Mouse (Mus musculus) skeletal muscle tissue, postnatal 0 days (tissue): Measurements from ENCODE around the gene Lgals1. TPM values are rescaled to one million over a fixed set of nuclear protein-coding genes. Genes with fewer than 3 reads are reported as not detected.

Experiments used
- microRNA-seq, 2 experiments: library from miRNA; unstranded; fragments of <30 nt; microRNA quantifications; one replicate each; pipeline ENCODE4; 2016
- polyA plus RNA-seq: library from polyadenylated mRNA; unstranded; fragments of >200 nt; fragmentation: Nextera tagmentation; extraction: Ambion mirVana; gene quantifications from 2 replicates; pipeline ENCODE4 v1.2.1, GENCODE M21; 2015

Gene Lgals1
- polyA plus RNA-seq = 2,196 and 2,520 TPM in 2 replicates

DNA sequence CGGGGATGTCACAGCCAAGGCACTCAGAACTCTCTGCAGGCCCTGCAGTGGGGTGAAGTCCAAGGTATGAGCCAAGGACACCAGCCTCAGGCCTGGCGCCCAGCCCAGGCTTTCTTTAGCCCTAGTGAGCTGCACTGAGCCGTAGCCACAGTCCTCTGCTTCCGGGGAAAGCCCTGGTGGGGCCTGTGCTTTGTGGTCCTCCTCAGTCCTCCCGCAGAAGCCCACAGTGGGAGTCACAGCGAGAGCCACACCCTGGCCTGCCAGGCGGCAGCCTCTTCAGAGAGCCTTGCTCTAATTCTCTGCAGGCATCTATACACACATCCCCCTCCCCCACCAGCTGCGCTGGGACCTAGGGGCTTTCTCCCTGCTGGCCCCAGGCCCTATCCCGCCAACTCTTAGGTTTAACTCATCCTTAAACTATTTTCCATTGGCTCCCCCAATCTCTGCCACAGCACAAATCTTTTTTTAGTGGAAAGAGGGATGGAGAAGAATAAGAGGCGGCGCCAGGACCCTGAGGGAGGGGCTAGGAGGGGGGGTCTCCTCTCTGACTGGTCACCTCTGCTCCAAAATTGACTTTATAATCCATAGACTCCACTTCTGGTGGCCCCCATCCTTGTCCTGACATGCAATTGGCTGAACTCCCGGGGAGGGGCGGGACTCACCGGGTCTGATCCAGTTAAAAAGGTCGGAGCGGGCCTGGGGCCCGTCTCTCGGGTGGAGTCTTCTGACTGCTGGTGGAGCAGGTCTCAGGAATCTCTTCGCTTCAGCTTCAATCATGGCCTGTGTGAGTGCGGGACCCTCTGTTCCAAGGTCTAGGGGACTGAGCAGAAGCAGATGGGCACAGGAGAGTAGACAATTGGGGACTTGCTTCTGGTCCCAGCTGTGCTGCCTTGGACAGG lies at the start of gene Lgals1:
Lgals1 (plus strand) TSS at position 705 of the 899 bp plus-strand sequence.

GRCm38 (mm10) chr15:78876991-78877809 lies 49.3 kb upstream of the Lgals1 start, which contains the start of gene Gga1:
Gene Gga1, plus strand, starts transcription at chr15:78877190.

GRCm38 (mm10) chr15:78899409-78899739 lies 27.2 kb upstream of the Lgals1 start, which contains the start of gene Gm49510:
Gene Gm49510, plus strand, starts transcription at chr15:78899667.

GRCm38 (mm10) chr15:78899740-78900584 lies 26.6 kb upstream of the Lgals1 start, which contains the start of gene Sh3bp1:
Gene Sh3bp1, plus strand, starts transcription at chr15:78899768.

GRCm38 (mm10) chr15:78913632-78914090 lies 12.9 kb upstream of the Lgals1 start, which contains the start of gene Pdxp:
Gene Pdxp, plus strand, starts transcription at chr15:78913919.

DNA sequence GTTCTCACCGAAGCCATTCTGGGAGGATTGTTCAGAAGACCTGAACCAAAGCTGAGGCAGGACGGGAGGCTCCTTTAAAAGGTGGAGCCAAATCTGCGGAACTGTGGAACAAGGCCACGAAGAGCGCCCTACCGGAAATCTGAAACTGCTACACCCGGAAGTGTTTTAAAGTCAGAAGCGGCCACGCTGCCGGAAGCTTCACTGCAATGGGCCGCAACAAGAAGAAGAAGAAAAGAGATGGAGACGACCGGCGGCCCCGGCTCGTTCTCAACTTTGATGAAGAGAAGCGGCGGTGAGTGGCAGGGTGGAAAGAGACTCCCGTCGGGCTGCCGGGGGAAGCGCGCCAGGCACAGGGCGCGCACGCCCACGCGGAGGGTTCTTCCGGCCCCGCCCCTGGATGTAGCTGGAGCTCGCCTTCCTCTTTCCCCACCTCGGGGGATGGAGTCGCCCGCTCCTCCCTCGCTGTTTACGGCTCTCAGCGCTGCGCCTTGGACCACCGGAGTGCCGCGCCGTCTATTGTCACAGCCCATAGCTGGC lies 8.3 kb downstream of the Lgals1 start, which contains the start of gene Nol12:
Nol12 (plus strand) TSS at position 150 of the 537 bp plus-strand sequence.

GRCm38 (mm10) chr15:78947657-78948056 lies 21.1 kb downstream of the Lgals1 start, which contains the start of gene Triobp:
Gene Triobp, plus strand, starts transcription at chr15:78947724.

Small RNA genes lying within 50 kb of the gene (microRNA-seq; reads per million reads assigned to microRNA genes)
- gene Mir6955 = 0.21 to 0.51 reads per million in 2 experiments

Other genes with a start within 250 kb of the Lgals1 start
- 0.03 and 0.17 TPM in 2 replicates for gene Elfn2, start 208.0 kb upstream of the Lgals1 start, polyA plus RNA-seq
- gene Mfng, start 153.2 kb upstream of the Lgals1 start, polyA plus RNA-seq = 10.2 and 21.9 TPM in 2 replicates
- 2.7 and 3.5 TPM in 2 replicates for gene Card10, start 123.7 kb upstream of the Lgals1 start, polyA plus RNA-seq
- gene Cdc42ep1, start 84.1 kb upstream of the Lgals1 start, polyA plus RNA-seq = 26.5 and 33.4 TPM in 2 replicates
- not detected in 2 replicates for gene Lgals2, start 71.2 kb upstream of the Lgals1 start, polyA plus RNA-seq
- gene Gga1, start 49.5 kb upstream of the Lgals1 start, polyA plus RNA-seq = 29.6 and 33.1 TPM in 2 replicates
- not detected in 2 replicates for gene Gm49510, start 27.1 kb upstream of the Lgals1 start, polyA plus RNA-seq
- gene Sh3bp1, start 27.0 kb upstream of the Lgals1 start, polyA plus RNA-seq = 8.8 and 10.3 TPM in 2 replicates
- 13.7 and 14.5 TPM in 2 replicates for gene Pdxp, start 12.8 kb upstream of the Lgals1 start, polyA plus RNA-seq
- gene Nol12, start 8.2 kb downstream of the Lgals1 start, polyA plus RNA-seq = 30.9 and 35.5 TPM in 2 replicates
- gene Triobp, start 21.0 kb downstream of the Lgals1 start, polyA plus RNA-seq = 37.2 and 41.4 TPM in 2 replicates
- 280 and 283 TPM in 2 replicates for gene H1f0, start 101.7 kb downstream of the Lgals1 start, polyA plus RNA-seq
- gene Galr3, start 115.2 kb downstream of the Lgals1 start, polyA plus RNA-seq = 0.21 TPM in 1 of 2 replicates, not detected in the other
- 15.2 and 17.9 TPM in 2 replicates for gene Ankrd54, start 136.2 kb downstream of the Lgals1 start, polyA plus RNA-seq
- gene Eif3l, start 148.5 kb downstream of the Lgals1 start, polyA plus RNA-seq = 116 and 132 TPM in 2 replicates
- gene Micall1, start 182.2 kb downstream of the Lgals1 start, polyA plus RNA-seq = 9.3 and 9.6 TPM in 2 replicates
- 219 and 228 TPM in 2 replicates for gene Polr2f, start 214.3 kb downstream of the Lgals1 start, polyA plus RNA-seq
- 4.1 and 4.4 TPM in 2 replicates for gene 1700088E04Rik, start 214.5 kb downstream of the Lgals1 start, polyA plus RNA-seq
- 4.1 and 4.3 TPM in 2 replicates for gene Sox10, start 238.5 kb downstream of the Lgals1 start, polyA plus RNA-seq